Mouse (Mus musculus) heart, adult 9 months (tissue): Measurements from ENCODE around the gene Flna.
"Not testable (repeated sequence)": the region's sequence is repeated elsewhere in the genome, so short reads cannot be mapped to it uniquely, and the experiment has no call there.

Experiments
- DNase-seq, 2 experiments: peaks; one replicate each; pipeline ENCODE4 v3.0.0; 2022; ENCODE audit warnings: low spot score in 2 of 2

Gene Flna

DNA sequence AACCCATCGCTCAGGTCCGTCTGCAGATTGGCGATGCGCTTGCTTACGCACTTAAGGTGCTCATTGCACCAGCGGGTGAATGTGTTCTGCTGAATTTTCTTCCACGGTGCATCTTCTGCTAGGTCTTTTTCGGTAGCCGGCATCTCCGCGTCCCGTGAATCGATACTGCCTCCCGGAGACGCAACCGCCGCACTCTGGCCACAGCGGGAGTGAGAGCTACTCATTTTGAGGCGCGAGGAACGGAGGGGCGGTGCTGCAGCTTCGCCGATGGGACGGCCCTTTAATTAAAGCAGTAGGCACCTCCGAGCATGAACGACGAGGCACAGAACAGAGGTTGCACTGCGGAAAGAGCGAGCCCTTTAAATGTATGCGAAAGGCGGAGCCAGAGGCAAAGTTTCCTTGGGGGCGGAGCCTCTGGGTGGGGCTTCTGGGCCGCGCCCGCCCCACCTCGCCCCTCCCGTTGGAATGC, 3.4 kb downstream of the Flna start:
- peak; percentile 90 to 92 for DNase-seq

DNA sequence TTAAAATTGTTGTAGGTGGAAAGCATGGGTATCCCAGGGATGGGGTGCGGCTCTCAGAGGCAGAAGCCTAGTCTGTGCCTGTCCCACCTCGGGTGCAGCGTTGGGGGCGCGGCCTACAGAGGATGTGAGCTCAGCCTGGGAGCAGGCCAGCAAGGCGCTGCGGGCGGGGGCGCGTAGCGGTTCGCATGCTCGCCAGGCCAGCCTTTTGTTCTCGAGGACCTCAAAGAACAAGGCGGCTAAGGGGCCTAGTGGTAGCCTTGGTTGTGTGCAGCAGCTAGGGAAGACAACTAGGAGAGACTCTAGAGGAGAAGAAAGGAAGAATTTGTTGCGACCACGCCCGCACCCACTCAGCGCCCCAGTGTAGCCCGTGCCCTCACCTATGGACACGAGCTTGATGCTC, 3.9 kb downstream of the Flna start:
- peak; percentile 84 to 85 for DNase-seq

DNA sequence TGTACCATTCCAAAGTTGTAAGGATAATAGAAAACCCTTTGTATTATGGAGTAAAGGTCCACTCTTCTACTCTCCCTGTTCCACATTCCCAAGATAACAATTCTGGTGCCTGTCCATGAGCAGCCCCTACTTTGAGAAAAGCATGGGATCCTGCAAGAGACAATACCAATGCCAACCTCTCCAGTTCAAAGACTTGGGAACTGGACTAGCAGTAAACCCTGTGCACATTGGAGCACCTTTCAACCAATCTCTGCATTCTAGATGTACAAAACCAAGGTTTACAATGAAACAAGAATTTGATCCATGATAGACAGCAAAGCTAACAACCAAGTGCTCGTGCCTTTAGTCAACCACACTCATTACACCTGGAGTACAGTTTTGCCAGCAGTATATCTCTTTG, 4.5 kb downstream of the Flna start:
- DNase-seq = no peak

DNA sequence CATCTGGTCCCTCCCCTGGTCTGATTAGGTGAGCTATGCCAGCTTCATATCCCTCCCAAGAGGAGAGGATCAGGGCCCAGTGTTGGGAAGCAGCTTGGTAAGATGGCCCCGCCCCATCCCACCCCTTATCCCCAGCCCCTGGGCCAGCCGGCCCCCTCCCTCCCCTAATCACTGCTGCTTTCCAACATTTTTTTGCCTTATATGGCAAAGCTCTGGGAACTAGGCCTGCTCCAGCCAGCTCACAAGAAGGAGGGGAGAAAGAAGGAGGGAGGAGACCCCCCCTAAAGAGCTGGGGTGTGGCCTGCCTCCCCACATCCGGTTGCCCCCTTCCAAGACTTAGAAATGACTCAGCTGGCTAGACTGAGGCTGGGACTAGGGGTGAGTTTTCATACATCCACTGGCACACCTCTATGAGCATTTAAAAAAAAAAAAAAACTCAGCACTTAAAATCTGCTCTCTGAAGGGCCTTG, 5.0 kb downstream of the Flna start:
- DNase-seq = peak; percentile 77 to 80

DNA sequence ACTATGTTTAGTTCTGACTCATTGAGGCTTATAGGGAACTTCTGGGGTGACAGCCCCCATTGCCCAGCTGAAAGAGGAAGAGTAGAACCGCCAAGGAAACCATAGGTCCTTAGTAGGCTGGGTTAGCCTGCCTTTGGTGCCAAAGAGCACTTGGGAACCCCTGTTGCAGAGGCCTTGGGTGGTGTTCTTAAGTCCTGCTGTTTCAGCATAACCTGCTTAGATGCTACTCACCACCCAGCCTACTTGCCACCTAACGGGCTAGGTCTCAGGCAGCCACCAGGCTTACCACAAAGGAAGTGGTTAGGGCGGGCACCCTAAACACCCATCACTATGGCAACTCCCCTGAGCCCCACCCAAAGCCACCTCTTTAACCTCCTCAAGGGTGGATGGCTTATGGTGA, 5.8 kb downstream of the Flna start:
- DNase-seq = peak; percentile 28 to 56

DNA sequence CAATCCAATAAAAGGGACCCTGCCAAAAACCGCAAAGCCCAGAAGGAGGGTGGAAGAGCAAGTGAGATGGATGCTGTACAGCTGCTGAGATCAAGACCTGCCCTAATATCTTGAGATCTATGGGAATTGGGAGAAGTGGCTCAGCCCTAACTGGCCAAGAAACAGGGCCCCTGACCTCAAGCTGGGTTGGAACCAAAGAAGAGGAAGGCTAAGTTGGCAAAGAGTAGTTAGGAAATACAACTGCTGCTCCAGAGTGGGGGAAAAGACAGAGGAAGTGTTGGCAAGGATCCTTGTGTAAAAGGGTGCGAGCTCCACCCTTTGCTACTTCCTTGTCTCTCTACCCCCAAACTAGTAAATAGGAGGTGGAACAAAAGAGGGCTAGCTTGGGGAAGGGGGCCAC, 6.2 kb downstream of the Flna start:
- DNase-seq = peak; percentile 17 to 58

DNA sequence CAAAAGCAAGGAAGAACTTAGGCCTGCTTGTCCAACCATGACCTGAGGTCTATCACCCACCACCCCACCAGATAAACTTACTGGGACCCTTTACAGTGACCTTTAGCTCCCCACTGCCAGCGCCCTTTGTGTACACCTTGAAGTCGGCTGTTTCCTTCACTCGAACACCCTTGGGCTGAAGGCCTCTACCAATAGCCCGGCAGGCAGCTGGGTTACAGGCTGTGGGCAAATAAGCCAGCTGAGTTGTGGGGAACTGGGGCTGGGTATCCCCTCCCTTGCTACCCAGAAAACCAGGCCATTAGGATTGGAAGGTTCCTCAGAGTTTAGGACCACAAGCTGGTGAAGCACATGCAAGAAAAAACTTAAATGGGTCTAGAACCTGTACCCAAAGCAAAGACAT, 9.3 kb downstream of the Flna start:
- no peak for DNase-seq

DNA sequence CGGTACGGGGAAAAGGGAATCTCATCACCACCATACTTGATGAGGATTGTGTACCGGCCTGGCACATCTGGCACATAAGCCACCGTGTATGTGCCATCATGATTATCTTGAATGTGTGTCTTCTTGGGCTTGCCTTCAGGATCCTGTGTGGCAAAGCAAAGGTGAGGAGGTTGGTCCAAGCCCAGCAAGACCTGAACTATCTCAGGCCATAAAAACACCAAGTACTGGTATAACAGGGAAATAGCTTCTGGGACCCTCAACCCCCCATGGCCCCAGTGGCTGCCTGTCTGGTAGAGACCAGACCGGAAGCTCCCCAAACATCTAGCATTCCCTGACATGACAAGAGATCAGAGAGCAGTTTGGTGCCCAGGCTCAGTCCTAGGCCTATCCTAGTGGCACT, 16.4 kb downstream of the Flna start:
- DNase-seq = no peak

DNA sequence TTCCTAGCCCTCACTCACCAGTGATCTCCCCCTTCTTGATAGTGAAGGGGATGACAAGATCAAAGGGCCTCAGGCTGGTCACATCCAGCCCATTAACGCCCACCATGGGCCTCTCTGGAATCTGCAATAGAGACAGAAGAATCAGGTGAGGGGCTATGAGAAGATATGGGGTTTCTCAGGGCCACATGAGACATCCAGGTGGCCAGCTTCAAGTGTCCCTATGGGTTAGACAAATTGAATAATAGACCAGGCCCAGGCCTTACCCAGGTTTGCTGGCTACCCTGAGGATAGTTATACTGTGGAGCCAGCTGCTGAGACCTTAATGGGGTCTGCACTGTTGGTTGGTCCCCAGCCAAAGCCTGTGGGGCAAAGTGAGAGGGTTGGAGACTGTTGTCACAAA, 19.6 kb downstream of the Flna start:
- DNase-seq = no peak

DNA sequence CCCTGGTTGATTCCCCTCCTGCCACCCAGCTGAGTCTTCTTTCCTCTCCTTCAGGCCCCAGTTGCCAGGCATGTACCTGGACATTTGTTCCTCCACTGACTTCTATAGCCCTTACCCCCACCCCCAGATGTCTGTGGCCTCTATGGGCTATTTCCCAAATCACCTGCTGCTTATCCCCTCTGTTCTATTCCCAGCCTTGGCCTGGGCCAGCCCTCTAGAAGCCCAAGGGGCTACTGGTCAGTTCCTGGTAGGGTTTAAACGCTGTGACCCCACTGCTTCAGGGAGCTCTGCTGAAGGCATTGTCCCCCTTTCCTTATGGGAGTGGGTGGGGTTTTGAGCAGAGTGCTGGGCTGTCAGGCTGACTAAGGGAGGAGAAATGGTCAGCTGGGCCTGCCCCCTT, 29.5 kb downstream of the Flna start:
- DNase-seq = not testable (repeated sequence)

DNA sequence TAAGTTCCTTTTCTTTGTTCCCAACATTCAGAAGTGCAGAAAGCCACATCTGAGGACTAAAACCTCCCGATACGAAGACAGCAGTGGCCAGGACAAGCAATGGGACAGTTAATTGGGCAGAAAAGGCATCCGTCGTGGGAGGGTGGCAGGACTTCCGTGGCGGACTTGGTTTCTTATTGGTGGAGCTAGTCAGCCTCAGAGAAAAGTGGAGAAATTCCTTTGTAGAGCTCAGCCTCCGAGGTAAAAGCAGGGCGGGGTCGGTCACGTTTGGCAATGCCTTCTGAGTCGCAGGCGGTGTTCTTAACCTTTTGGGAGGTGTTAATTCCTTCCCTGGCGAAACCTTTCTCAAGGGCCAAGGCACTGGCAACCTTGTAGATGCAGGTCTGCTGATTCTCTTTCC, 30.2 kb downstream of the Flna start:
- no peak for DNase-seq

DNA sequence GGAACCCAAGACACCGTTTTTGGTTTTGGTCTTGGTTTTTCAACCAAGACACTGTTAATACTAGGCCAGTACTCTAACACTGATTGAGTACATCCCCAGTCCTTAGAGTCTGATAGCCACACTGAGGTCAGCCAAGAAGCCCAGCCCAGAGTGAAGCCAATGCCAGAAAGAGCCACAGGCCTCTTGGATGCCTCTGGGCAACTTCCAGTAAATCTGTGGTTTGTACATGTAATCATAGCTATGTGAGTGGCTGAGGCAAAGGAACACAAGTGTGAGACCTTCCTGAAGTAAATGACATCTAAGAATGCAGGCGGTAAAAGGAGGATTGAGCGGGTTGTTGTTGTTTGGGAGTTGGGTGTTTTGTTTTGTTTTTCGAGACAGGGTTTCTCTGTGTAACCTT, 31.1 kb downstream of the Flna start:
- no peak for DNase-seq

DNA sequence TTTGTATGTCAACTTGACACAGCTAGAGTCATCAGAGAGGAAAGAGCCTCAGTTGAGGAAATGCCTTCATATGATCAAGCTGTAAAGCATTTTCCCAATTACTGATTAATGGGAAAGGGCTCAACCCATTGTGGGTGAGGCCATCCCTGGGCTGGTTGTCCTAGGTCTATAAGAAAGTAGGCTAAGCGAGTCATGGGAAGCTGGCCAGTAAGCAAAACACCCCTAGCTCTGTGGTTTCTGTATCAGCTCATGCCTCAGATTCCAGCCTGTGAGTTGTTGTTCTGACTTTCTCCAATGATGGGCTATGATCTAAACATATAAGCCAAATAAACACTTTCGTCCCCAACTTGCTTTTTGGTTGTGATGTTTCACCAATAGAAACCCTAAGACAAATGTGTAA, 46.1 kb downstream of the Flna start:
- DNase-seq = no peak

DNA sequence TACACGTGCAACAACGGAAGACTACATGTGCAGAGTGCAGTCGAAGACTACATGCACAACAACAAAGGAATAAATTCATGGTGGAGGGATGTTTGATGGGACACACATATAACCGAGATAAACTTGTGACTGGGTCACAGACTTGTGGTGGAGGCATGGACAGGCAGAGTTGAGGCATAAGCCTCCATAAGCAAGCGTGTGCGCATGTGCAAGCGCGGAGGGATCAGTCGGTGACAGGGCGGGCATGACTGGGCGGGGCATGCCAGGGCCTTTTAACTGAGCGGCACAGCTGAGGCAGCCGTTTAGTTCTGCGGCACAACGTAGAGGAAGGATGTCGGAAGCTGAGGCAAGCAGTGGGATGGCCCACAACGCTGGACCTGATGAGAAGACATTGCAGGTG, 72.7 kb downstream of the Flna start, which contains the start of gene Tktl1:
Tktl1 (plus strand) TSS at position 301 of the 400 bp plus-strand sequence.
- no peak for DNase-seq
